Mouse (Mus musculus) CD4-positive helper T cell, adult 2 months (primary cell): Measurements from ENCODE around the gene Gsg1.

Experiments used
- DNase-seq: peaks from one replicate; pipeline ENCODE4 v3.0.0-alpha.2; 2012; ENCODE audit warnings: low read depth, missing footprints, low spot score

The Gsg1 gene

DNA sequence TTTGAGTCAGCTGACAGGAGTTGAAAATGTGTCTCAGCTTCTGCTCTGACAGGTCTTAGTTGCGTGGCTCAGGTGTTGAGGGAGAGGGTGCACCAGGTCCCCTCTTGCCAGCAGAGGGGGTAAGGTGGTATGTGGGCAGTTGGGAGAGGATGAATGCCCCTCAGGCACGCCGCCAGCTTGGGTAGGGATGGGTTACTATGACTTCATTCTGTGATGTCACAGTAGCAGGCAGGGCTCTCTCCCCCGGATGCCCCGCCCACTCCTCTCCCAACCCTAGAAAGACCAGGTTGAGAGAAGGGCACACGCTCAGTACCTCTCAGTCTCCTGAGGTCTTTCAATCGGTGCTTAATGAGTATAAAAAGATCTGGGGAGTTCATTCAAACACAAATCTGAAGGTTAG lies at the start of gene Gsg1:
Gene Gsg1 (minus strand): TSS at position 199 of the 400 bp plus-strand sequence.
- DNase-seq = no peak

DNA sequence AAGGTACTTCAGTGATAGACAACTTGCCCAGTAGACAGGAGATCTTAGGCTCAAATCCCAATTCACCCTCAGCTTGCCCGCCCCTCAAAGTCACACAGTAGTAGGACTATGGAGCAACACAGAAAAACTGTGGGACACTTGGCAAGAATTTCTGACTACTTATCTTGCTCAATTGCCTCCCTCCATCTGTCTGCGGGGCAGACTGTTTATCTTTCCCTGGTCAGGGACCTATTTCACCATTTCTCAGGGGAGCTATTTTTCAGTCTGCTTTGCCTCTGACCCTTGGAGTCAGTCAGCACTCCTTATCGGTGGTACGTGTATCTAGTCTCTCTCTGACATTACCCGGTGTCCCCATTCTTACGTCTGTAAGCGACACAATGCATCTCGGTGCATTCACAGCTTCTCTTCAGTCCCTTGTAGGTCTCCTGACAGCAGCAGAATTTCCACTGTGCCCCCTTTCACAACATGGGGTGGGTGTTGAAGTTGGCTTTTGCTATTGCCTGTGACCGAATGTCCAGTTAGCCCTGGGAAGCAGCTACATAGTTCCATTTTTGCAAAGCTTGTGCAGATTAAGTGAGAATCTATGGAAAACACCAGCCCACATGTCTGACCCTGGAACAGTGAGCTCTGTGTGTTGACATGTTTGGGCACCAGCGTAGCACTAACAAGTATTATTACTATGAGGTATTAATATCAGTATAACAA lies 48.4 kb upstream of the Gsg1 start:
- DNase-seq = no peak

DNA sequence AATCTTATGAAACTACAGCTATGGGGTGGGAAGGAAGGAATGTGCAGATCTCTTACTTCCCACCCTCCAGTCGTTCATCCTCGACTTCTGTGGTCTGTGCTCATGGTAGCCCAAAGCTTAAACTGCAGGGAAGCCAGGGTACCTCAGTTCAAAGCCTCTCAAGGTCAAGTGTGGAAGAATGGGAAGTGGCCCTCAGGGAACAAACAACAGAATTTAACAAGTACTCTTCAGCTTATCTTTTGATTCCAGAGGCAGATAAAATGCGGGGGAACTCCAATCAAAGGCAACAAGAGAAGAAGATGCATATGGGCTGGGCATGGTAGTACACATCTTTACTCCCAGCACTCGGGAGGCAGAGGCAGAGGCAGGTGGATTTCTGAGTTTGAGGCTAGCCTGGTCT lies 46.3 kb upstream of the Gsg1 start:
- no peak for DNase-seq

DNA sequence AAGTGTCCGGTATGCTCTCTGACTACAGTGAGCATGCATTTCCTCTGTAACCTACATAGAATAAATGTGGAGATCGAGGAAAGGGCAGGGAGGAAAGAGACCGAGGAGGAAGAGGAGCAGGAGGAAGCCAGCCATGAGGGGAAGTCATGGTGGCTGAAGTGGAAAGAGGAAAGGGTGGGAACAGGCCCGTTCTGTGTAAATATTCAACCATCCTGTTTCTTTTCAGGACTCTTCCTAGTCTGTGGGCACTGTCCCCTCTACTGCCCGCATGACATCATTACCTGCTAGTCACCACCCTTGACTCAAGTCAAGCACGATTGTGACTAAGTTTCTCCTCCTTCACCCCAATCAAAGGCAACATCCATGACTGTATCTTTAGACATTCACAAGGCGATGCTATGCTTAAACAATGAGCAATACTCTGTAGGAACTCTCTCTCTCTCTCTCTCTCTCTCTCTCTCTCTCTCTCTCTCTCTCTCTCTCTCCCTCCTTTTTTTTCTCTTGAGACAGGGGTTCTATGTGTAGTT lies 44.9 kb upstream of the Gsg1 start:
- DNase-seq = no peak

DNA sequence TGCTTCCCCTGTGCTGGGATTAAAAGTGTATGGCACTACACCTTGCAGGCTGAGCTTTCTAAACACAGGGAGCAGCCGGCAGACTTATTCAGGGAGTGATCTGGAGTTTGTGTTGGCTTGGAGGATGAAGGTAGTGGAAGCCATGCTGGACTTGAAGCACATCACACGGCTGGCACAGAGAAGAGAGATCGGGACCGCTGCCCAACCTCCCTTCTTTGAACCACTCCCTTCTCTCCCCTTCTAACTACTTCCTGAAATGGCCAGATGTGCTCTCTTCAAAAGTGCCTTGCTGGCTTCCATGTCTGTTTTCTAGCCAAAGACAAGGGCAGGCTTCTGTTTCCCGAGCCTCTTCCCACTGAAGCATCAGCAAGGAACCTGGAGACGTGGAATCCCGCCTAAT lies 43.4 kb upstream of the Gsg1 start:
- no peak for DNase-seq

DNA sequence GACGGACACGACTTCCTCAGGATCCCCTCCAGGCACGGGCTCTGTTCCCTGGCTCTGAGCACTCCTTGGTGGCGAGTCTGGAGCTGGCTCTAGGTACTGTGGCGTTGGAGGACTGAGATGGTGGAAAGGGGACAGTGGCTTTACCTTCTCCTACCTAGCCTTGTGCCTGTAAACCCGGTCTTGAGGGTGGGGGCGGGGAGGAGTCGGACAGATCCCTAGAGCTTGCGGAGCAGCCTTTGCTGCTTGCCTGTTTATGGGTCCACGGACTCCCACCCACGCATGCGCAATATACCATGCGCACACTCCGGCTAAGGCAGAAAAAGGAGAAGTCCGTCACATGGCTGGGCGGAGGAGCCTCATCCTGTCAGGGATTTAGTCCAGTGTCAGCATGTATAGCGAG lies 42.1 kb upstream of the Gsg1 start:
- no peak for DNase-seq

DNA sequence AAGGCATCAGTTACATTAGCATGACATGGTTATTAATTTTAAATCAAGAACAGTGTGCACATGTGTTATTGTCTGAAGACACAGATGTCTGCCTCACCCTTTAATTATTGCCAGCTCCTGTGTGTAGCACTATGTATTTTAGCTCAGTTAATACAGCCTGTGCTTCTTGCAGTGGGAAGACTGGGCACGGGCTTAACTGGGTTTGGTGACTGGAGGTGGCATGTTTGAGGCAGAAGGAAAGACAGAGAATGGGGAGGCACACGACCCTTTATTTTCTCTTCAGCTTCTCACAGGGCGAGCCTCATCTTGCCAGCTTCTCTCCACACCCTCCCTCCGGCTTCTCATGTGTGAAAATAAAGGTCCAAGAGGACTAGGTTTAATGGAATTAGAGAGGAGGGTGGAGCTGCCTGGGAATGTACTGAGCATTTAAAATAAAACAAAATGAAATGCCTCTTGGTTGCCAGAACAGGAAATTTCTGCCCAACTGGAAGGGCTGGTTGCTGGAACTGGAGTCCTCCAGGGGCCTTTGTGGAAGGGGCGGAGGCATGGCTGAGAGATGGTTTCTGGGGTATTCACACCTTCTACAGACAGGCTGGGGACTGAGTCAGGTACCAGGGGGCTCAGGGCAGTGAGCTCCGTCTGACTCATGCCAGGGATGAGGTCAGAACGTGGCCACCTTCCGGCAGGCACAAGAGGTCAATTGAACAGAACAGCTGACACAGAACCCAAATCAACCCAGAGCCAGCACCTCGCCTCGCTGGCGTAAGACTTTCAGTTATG lies 41.1 kb upstream of the Gsg1 start:
- DNase-seq = no peak

DNA sequence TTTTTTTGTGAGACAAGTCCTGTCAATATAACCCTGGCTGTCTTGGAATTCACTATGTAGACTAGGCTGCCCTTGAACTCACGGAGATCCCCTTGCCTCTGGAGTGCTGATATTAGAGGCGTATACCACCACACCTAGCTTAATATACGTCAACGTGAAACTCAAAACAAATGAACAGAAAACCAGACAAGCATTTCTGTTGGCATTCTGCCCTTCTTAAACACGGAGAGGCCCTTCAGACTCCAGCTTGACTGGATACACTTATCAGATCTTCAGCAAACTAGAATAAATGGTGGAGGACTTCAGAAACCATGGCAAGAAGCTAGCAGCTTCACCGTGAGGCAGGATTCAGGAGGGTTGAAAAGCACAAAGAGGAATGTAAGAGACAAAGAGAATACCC lies 40.0 kb upstream of the Gsg1 start:
- no peak for DNase-seq

DNA sequence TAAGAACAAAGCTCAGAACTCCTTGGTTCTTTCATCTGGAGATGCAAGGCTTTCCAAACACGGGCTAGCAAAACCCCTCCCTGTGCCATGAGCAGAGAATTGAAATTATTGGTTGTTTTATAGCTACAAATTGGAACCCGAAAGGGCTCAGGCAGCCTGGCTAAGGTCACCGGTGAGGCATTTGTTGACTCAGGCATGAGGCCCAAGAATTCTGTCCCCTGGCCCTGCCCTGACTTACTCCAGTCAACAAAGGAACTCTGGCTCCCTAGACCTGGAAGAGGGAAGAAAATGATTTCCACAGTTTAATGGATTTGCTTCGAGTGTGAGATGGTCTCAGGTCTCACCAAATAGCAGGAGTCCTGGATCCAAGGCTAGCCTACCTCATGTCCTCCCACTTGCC lies 38.2 kb upstream of the Gsg1 start:
- no peak for DNase-seq

DNA sequence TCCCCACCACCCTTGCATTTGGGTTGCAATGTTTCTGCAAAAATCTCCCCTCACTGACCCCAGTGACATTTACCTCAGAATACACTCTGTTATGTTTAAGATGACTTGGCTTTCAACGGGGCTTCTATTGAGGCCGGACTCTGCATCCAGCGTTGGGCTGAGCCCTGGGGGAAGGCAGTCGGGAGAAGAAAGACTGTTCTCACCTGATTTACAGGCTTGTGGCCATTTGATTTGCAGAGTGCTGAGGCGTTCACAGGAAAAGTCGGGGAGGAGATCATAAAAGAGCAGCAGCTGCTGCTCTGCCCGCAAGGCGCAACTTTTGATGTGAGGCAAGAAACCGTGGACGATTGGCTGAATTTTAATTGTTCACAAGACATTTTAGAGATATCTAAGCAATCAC lies 25.7 kb upstream of the Gsg1 start:
- DNase-seq = no peak

DNA sequence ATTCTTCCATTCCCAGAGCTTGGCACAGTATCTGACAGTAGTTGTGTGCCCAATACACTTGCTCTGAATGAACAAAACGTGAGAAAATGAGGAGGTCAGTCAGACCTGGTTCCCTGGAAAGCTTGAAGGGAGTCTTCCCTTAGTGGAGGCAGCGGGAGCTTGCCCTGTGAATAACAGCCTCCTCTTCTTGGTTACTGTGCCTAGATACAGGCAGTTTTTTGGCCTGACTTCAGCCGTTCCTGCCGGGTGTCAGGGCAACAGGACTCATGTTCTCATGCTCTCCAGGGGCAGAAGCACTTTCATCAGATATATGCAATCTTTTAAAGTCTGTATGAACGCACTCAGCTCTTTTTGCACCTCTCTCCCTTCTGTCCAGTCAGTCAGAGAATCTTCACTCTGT lies 25.1 kb upstream of the Gsg1 start:
- no peak for DNase-seq

DNA sequence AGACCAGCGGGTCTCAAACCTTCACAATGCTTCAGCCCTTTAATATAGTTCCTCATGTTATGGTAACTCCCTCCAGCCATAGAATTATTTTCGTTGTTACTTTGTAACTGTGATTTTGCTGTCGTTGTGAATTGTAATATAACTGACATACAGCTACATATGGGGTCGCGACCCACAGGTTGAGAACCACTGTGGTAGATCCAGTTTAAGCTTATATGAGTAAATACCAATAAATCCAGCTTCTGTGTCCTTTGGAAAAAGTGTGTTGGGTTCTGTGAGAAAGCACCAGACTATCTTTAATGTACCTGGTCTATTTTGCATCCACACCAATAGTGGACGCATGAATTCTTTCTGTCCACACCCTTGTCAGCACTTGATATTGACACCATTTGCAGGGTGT lies 24.2 kb upstream of the Gsg1 start:
- DNase-seq = no peak

DNA sequence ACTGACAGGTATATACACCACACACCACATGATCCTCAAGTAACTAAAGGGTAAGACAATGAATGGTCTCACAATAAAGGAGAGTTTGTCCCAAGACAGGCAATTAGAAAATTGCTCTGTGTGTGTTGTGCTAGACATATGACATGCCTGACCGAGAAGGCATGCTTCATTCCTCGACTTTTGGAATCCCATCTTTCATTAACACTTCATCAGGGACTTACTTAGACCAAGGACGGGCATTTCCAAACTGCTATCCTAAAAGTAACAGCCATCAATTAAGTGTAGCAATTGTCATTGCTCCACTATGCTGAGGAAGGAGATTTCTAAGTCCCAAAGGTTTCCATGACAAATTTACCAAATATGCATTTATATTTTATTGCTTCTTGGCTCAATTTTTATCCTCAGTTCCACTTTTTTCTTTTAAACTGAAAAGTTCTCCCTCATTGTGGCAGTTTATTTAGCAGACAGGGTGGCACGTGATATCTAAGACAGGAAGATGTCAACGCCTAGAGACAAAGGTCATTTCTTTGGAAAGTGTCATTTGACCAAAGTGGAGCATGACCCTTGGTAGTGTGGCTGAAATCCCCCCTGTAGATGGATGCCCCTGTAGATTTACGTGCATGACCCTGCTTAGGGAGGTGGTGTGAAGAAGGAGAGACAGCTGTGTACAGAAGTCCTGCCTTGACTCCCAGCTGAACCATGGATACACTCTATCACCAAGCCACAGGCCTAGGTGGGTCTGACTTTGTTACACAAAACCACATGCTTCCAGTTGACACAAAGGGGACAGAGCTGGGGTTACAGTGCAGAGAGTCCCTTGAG lies 22.5 kb upstream of the Gsg1 start:
- no peak for DNase-seq

DNA sequence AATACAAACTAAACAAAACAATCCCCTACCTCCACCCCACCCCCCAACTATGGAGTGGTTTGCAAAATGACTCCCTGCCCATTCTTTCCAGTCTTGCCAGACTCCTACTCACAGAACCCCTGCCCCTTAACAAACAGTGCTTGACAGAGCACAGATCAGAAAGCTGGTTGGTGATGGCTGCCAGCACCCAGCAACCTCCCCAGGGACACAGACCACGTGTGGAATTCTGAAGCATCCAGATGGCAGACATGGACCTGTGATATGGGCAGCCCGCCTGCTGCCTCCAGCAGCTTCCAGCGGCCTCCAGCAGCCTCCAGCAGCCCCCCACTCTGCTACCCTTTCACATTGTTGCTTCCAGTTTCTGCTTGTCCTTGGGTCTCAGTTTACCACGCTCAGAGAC lies 21.1 kb upstream of the Gsg1 start:
- no peak for DNase-seq

DNA sequence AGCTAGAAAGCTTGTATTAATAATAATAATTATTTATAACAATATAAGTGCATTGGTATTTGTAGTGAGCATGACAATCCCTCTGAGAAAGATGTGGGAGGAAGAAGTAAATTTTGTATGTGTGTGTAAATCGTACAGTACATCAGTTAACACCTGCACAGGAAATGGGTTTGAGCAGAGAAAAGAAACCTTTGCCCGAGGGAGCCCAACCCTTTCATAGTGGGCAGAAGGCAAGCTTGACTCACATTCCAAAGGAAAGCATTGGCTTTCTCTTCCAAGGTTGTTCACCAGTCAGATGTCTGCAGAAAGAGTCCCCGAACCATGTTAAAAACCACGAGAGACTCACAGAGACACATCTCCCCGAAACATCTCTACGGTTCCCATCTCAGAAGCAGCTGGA lies 18.9 kb upstream of the Gsg1 start:
- no peak for DNase-seq

DNA sequence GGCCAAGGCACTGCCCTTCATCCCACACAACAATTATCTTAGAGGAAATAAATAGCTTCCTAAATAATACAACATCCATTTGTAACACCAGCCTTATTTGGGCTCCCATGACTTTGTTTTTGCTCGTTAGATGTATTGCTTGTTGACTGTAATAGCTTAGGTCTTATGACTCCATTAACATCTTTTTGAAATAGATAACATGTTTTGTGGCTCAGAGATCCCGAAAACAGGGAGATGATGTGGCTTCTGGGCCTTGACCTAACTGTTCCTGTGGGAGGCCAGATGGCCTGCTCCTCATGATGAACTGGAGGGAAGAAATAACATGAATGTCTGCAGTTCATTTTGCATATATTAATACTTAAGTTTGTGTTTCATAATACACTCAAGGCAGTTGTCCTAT lies 17.6 kb upstream of the Gsg1 start:
- no peak for DNase-seq

DNA sequence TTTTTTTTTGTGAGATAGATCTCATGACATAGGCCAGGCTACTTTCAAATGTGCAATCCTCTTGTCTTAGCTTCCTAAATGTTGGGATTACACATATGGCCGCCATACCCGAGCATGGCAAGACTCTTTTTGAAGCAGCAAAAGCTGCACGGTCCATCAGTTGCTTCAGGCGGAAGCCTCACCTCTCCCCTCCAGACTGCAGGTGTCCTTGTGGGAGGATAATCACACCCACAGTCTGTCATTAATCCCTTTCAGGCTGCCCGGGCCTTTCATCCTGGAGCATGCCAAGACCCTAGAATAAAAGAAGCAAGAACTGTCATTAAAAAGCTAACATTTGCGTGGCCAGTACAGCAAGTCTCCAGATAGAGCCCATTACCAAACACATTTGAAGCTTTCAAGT lies 15.5 kb upstream of the Gsg1 start:
- no peak for DNase-seq

DNA sequence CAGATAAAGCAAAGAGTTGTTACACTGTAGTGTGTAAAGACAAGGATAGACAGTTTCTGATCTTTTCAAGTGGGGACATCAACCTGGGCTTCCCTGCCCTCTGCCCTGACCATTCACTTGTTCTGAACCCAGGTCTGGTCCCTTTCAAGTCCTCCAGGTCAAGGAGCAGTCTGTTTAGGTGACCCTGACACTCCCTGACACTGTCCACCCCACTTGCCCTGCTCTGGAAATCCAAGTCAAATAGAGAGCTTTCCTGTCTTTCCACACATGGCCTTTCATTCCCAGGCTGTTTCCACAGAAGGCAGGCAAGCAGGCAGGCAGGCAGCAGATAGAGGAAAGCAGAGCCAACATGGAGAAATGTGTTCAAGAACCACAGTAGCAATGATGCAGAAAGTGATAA lies 14.2 kb upstream of the Gsg1 start:
- DNase-seq = no peak

DNA sequence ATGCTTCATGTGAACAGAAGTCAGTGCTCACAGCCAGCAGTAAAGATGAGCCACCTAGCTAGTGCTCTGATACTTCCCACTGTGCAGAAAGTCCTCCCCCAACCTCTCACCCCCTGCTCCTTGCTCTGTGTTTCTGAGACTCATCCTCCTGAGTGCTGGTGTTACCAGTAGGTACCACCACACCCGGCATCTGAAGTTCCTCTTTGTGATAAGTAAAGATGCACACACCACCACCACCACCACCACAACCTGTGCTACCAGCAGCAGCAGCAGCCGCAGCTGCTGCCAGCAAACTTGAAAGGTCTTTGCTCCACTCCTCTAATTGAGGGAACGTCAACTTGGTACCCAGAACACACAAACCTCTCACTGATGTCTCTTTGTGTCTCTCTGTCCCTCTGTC lies 13.1 kb upstream of the Gsg1 start:
- no peak for DNase-seq

DNA sequence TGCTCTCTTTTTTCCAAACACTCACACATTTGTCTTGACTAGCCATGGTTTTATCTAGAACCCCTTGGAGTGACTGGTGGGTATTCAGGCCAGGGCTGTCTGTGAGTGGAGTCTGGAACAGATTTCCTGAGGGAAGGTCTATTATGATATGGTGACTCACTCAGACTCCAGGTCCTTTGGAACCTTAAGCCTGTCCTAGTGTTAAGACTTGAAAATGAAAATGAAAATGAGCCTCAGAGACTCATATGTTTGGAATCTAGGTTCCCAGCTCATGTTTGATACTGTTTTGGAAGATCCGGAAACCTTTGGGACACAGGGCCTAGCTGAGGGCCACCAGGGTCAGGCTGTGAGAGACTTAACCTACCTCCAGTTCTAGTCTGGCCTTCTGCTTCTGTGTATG lies 11.9 kb upstream of the Gsg1 start:
- DNase-seq = no peak

DNA sequence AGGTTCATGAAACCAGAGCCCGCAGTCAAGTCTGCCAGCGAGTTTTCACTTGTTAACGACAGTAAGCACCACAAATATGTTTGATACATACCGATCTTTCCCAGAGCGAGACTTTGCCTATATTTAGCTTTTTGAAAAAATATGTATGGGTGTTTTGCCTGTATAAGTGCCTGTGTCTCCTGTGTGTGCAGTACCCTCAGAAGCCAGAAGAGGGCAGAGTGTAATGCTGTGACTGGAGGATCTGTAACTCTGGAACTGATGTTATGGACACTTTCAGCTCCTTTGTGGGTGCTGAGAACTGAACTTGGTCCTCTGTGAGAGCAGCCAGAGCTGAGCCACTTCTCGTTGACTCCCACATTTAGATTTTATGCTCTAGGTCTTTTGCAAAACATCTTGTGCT lies 10.0 kb upstream of the Gsg1 start:
- no peak for DNase-seq

DNA sequence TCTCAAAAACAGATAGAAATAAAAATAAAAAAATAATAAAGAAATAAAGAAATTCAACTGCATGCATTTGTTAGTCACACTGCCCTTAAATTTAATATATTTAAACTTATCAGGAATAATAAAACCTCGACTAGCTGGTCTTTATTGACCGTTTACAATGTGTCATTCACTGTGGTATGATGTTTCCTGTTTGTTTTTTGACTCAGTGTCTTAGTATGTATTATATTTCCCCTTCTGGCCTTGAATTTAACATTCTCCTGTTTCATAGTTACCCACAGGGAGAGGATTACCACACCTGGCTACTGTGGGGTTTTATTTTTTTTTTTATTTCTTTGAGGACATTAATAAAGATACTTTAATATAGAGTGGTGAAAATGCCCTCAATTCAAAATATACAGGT lies 8.4 kb upstream of the Gsg1 start:
- no peak for DNase-seq
